Mouse (Mus musculus): ENCODE results near the gene Rspry1. TPM values are rescaled to one million over a fixed set of nuclear protein-coding genes. Genes with fewer than 3 reads are reported as not detected.

Gene Rspry1
- polyA plus RNA-seq, 2 experiments = 20.0 to 36.1 TPM

- no peaks in the 10 kb centered on the region for H3K36me3 ChIP-seq (ENCODE audit: control insufficient read depth, insufficient read depth, low read length)
- H3K4me1 ChIP-seq (ENCODE audit: control insufficient read depth, insufficient read depth, low read length) = peaks cover 3% of the 10 kb centered on the region; the same call in 1 of the 2 replicates
- ATAC-seq (ENCODE audit: low FRiP score, low read depth) = peak; percentile 69
- TF ChIP-seq POLR2A (IDR thresholded peaks at IDR 0.05; ENCODE audit: borderline replicate concordance, extremely low read depth, insufficient read depth, insufficient read length) = no peak
- 0 out of 2 replicates have a peak within 1 kb of the TSS, but pooled peaks have one; percentile 16 for H3K9ac ChIP-seq (ENCODE audit: low read depth, low read length, severe bottlenecking)
- H3K4me2 ChIP-seq (replicated peaks; ENCODE audit: low read depth, low read length, severe bottlenecking) = peak within 1 kb of the TSS; percentile 76
- DNase-seq (ENCODE audit: low spot score) = peak; percentile 30
- under 1% methylated on average over 40 of the region's 41 CpGs for WGBS
- peaks cover 51% of the 10 kb centered on the region for H3K27me3 ChIP-seq (ENCODE audit: control insufficient read depth, insufficient read depth, low read length)
- H3K27ac ChIP-seq (replicated peaks; ENCODE audit: low read depth, low read length) = no peak within 1 kb of the TSS
- H3K9me3 ChIP-seq (ENCODE audit: control insufficient read depth, low read length) = no peaks in the 10 kb centered on the region
- H3K4me3 ChIP-seq (replicated peaks; ENCODE audit: low read length) = peak within 1 kb of the TSS; percentile 41
Observed at GRCm38 (mm10) chr8:94695994-94696384, 94.3 kb downstream of the Rspry1 start, which contains the start of gene Pllp. Pllp (minus strand) TSS chr8:94696278.

- Histone ChIP-seq H3K4me3 (replicated peaks; ENCODE audit: low read length) (0 out of 2 replicates have a peak overlapping the region, but pooled peaks have one; percentile 41), H3K27me3 (ENCODE audit: control insufficient read depth, insufficient read depth, low read length) (peaks cover 51% of the 10 kb centered on the region), H3K27ac (replicated peaks; ENCODE audit: low read depth, low read length) (no peak overlapping the region), H3K4me1 (ENCODE audit: control insufficient read depth, insufficient read depth, low read length) (peaks cover 3% of the 10 kb centered on the region; the same call in 1 of the 2 replicates), H3K9ac (ENCODE audit: low read depth, low read length, severe bottlenecking) (no peak overlapping the region), H3K9me3 (ENCODE audit: control insufficient read depth, low read length) (no peaks in the 10 kb centered on the region), H3K4me2 (replicated peaks; ENCODE audit: low read depth, low read length, severe bottlenecking) (peak overlapping the region; percentile 76; the same call in 1 of the 2 replicates), H3K36me3 (ENCODE audit: control insufficient read depth, insufficient read depth, low read length) (no peaks in the 10 kb centered on the region)
- TF ChIP-seq POLR2A (IDR thresholded peaks at IDR 0.05; ENCODE audit: borderline replicate concordance, extremely low read depth, insufficient read depth, insufficient read length) = no peak
- ATAC-seq (ENCODE audit: low FRiP score, low read depth) (no peak), DNase-seq (ENCODE audit: low spot score) (no peak)
- WGBS = 65% methylated on average over 3 of the region's 3 CpGs
Observed at GRCm38 (mm10) chr8:94696566-94696965, 94.8 kb downstream of the Rspry1 start.

GRCm38 (mm10) chr8:94697956-94698355 is 96.2 kb downstream of the Rspry1 start:
- ATAC-seq (ENCODE audit: low FRiP score, low read depth) (no peak), DNase-seq (ENCODE audit: low spot score) (no peak)
- Histone ChIP-seq H3K27me3 (ENCODE audit: control insufficient read depth, insufficient read depth, low read length) (peaks cover 49% of the 10 kb centered on the region), H3K4me3 (replicated peaks; ENCODE audit: low read length) (no peak overlapping the region), H3K4me2 (replicated peaks; ENCODE audit: low read depth, low read length, severe bottlenecking) (no peak overlapping the region), H3K27ac (replicated peaks; ENCODE audit: low read depth, low read length) (no peak overlapping the region), H3K9me3 (ENCODE audit: control insufficient read depth, low read length) (no peaks in the 10 kb centered on the region), H3K36me3 (ENCODE audit: control insufficient read depth, insufficient read depth, low read length) (no peaks in the 10 kb centered on the region), H3K9ac (ENCODE audit: low read depth, low read length, severe bottlenecking) (no peak overlapping the region), H3K4me1 (ENCODE audit: control insufficient read depth, insufficient read depth, low read length) (peaks cover 3% of the 10 kb centered on the region; the same call in 1 of the 2 replicates)
- 80% methylated on average over 6 of the region's 6 CpGs for WGBS
- TF ChIP-seq POLR2A (IDR thresholded peaks at IDR 0.05; ENCODE audit: borderline replicate concordance, extremely low read depth, insufficient read depth, insufficient read length) = no peak

GRCm38 (mm10) chr8:94699366-94699765 is 97.6 kb downstream of the Rspry1 start:
- Histone ChIP-seq H3K4me3 (replicated peaks; ENCODE audit: low read length) (no peak overlapping the region), H3K9me3 (ENCODE audit: control insufficient read depth, low read length) (no peaks in the 10 kb centered on the region), H3K27ac (replicated peaks; ENCODE audit: low read depth, low read length) (no peak overlapping the region), H3K4me1 (ENCODE audit: control insufficient read depth, insufficient read depth, low read length) (peaks cover 3% of the 10 kb centered on the region; the same call in 1 of the 2 replicates), H3K9ac (ENCODE audit: low read depth, low read length, severe bottlenecking) (no peak overlapping the region), H3K36me3 (ENCODE audit: control insufficient read depth, insufficient read depth, low read length) (no peaks in the 10 kb centered on the region), H3K4me2 (replicated peaks; ENCODE audit: low read depth, low read length, severe bottlenecking) (no peak overlapping the region), H3K27me3 (ENCODE audit: control insufficient read depth, insufficient read depth, low read length) (peaks cover 35% of the 10 kb centered on the region)
- TF ChIP-seq POLR2A (IDR thresholded peaks at IDR 0.05; ENCODE audit: borderline replicate concordance, extremely low read depth, insufficient read depth, insufficient read length) = no peak
- no peak for DNase-seq (ENCODE audit: low spot score)
- no peak for ATAC-seq (ENCODE audit: low FRiP score, low read depth)
- WGBS = 69% methylated on average over 16 of the region's 16 CpGs

- 88% methylated on average over 4 of the region's 4 CpGs for WGBS
- no peak for DNase-seq (ENCODE audit: low spot score)
- H3K9me3 ChIP-seq (ENCODE audit: control insufficient read depth, low read length) = no peaks in the 10 kb centered on the region
- no peak for TF ChIP-seq POLR2A (IDR thresholded peaks at IDR 0.05; ENCODE audit: borderline replicate concordance, extremely low read depth, insufficient read depth, insufficient read length)
- peaks cover 3% of the 10 kb centered on the region; the same call in 1 of the 2 replicates for H3K4me1 ChIP-seq (ENCODE audit: control insufficient read depth, insufficient read depth, low read length)
- H3K36me3 ChIP-seq (ENCODE audit: control insufficient read depth, insufficient read depth, low read length) = no peaks in the 10 kb centered on the region
- no peak for ATAC-seq (ENCODE audit: low FRiP score, low read depth)
- H3K4me2 ChIP-seq (replicated peaks; ENCODE audit: low read depth, low read length, severe bottlenecking) = no peak overlapping the region
- no peak overlapping the region for H3K4me3 ChIP-seq (replicated peaks; ENCODE audit: low read length)
- no peak overlapping the region for H3K9ac ChIP-seq (ENCODE audit: low read depth, low read length, severe bottlenecking)
- peaks cover 24% of the 10 kb centered on the region for H3K27me3 ChIP-seq (ENCODE audit: control insufficient read depth, insufficient read depth, low read length)
- H3K27ac ChIP-seq (replicated peaks; ENCODE audit: low read depth, low read length) = no peak overlapping the region
Observed at GRCm38 (mm10) chr8:94700421-94700935, 98.7 kb downstream of the Rspry1 start.

Data from limb, embryonic 14.5 days (tissue).